Mouse (Mus musculus) forelimb bud, embryonic 11.5 days (tissue): Measurements from ENCODE around the gene Hoxd13.
A peak's percentile ranks its signal among the peaks of the same experiment; 100 is the strongest.

Experiments used
- DNase-seq: peaks from one replicate; pipeline ENCODE4 v3.0.0-alpha.2; 2012; ENCODE audit warnings: low read depth, low spot score

Gene Hoxd13

GRCm38 (mm10) chr2:74707599-74707998, 39.5 kb downstream of the Hoxd13 start:
- DNase-seq: no peak

GRCm38 (mm10) chr2:74708676-74709075, 40.6 kb downstream of the Hoxd13 start:
- no peak for DNase-seq

GRCm38 (mm10) chr2:74709465-74710419, 41.6 kb downstream of the Hoxd13 start:
- DNase-seq: no peak

GRCm38 (mm10) chr2:74710929-74711543, 42.9 kb downstream of the Hoxd13 start:
- no peak for DNase-seq

- peak; percentile 83 for DNase-seq
Measured at GRCm38 (mm10) chr2:74711721-74712621, 43.9 kb downstream of the Hoxd13 start, which contains the start of the genes Hoxd3 and Hoxd4. Gene Hoxd3, plus strand, starts transcription at chr2:74711927. Gene Hoxd4, plus strand, starts transcription at chr2:74711929.

- DNase-seq: no peak
Measured at GRCm38 (mm10) chr2:74713239-74714150, 45.4 kb downstream of the Hoxd13 start.

GRCm38 (mm10) chr2:74714156-74714789, 46.2 kb downstream of the Hoxd13 start:
- no peak for DNase-seq

- DNase-seq: no peak
Measured at GRCm38 (mm10) chr2:74714881-74715280, 46.8 kb downstream of the Hoxd13 start.

GRCm38 (mm10) chr2:74715504-74716241, 47.6 kb downstream of the Hoxd13 start:
- peak; percentile 94 for DNase-seq

GRCm38 (mm10) chr2:74720384-74720783, 52.3 kb downstream of the Hoxd13 start:
- no peak for DNase-seq

GRCm38 (mm10) chr2:74720955-74721491, 52.9 kb downstream of the Hoxd13 start:
- DNase-seq: no peak
